Mouse (Mus musculus): Measurements from ENCODE around the gene Prkaca.

- TF ChIP-seq CTCF (IDR thresholded peaks at IDR 0.05; ENCODE audit: borderline replicate concordance, control insufficient read depth, extremely low read depth, insufficient read depth, low read length, poor library complexity) (no peak), POLR2A (IDR thresholded peaks at IDR 0.05; ENCODE audit: control insufficient read depth, extremely low read depth, insufficient read depth, low read length, poor library complexity) (no peak)
Observed at GRCm38 (mm10) chr8:83980250-83980649, 7.5 kb downstream of the Prkaca start.

Measured in thymus, adult 2 months (tissue).